ENCODE assay signal across 9 mouse cellular contexts in genomic region chr5:142583616-142584126, GRCm38 (mm10). TPM values are rescaled to one million over a fixed set of nuclear protein-coding genes. Genes with fewer than 3 reads are reported as not detected.
DNase-seq lines count a peak whose midpoint lies in the region; ATAC-seq and TF ChIP-seq lines count a peak whose summit lies in the region.
"Had no signal": no experiment of that assay in that cellular context is flagged by ENCODE, and none has a peak within 500 bp of the region (broad histone marks: within the 10 kb centered on the region; RNA-seq: fewer than 3 reads in every experiment).

No protein-coding gene starts in this region.

- ATAC-seq in forebrain, embryonic 15.5 days (replicated peaks), result peak; percentile 90

- peak; percentile 26 for DNase-seq in embryo, embryonic 11 days
- DNase-seq in embryo, embryonic 10.5 days (ENCODE audit: low spot score), result no peak
- DNase-seq in left cerebral cortex, adult 2 months (ENCODE audit: extremely low spot score in 1 of 2, low spot score in 2 of 2), result peak; percentile 52 to 67
- peak; percentile 49 for DNase-seq in right cerebral cortex, adult 18-20 months
- no peak for DNase-seq in B cell, adult 2 months
- DNase-seq in heart, adult 11 months, result no peak
- no peak for DNase-seq in thymus, postnatal 10 days (ENCODE audit: low spot score in 2 of 2)

- peaks cover 36% of the 10 kb centered on the region for H3K4me1 ChIP-seq in forebrain, embryonic 15.5 days

- H3K4me3 ChIP-seq in forebrain, embryonic 15.5 days, result no peak overlapping the region
- no peak overlapping the region for H3K4me3 ChIP-seq in left cerebral cortex, adult 2 months

- H3K9me3 ChIP-seq in forebrain, embryonic 15.5 days, result no peaks in the 10 kb centered on the region

- peak overlapping the region; percentile 33 for H3K4me2 ChIP-seq in forebrain, embryonic 15.5 days (replicated peaks)

- 0 out of 2 replicates have a peak overlapping the region, but pooled peaks have one; percentile 15 for H3K9ac ChIP-seq in forebrain, embryonic 15.5 days (replicated peaks)

- H3K27ac ChIP-seq in forebrain, embryonic 15.5 days (replicated peaks), result peak overlapping the region; percentile 84
- peak overlapping the region; percentile 63 for H3K27ac ChIP-seq in left cerebral cortex, adult 2 months
- H3K27ac ChIP-seq: kidney, postnatal 0 days had no signal

- peaks cover 2% of the 10 kb centered on the region; the same call in 1 of the 2 replicates for H3K36me3 ChIP-seq in forebrain, embryonic 15.5 days

- H3K27me3 ChIP-seq in forebrain, embryonic 15.5 days, result no peaks in the 10 kb centered on the region

- intact Hi-C loops in left cerebral cortex, adult 2 months (cut with DNase I), result no loop called here

- 8% methylated on average over 14 of the region's 14 CpGs for WGBS in forebrain, embryonic 15.5 days

- no peak; the same call in 1 of the 2 replicates for TF ChIP-seq CTCF in left cerebral cortex, adult 2 months (IDR thresholded peaks at IDR 0.05)

RNA-seq across cellular contexts. Expression of gene Mmd2, which starts 24.9 kb away (rescaled TPM):
- 76.8 and 79.9 TPM in 2 replicates for polyA plus RNA-seq in forebrain, embryonic 15.5 days (2015; fragmentation: Nextera tagmentation; extraction: Ambion mirVana)
- total RNA-seq in left cerebral cortex, adult 2 months (2021), result 100 to 1,000 TPM; 103 to 104 TPM

RNA-seq across cellular contexts. Expression of gene Radil, which starts 32.8 kb away (rescaled TPM):
- 11.0 and 14.4 TPM in 2 replicates for polyA plus RNA-seq in forebrain, embryonic 15.5 days (2015; fragmentation: Nextera tagmentation; extraction: Ambion mirVana)
- total RNA-seq in left cerebral cortex, adult 2 months (2021), result 10 to 100 TPM; 19.5 to 20.4 TPM

RNA-seq across cellular contexts. Expression of gene Wipi2, which starts 43.8 kb away (rescaled TPM):
- polyA plus RNA-seq in forebrain, embryonic 15.5 days (2015; fragmentation: Nextera tagmentation; extraction: Ambion mirVana), result 48.8 and 51.0 TPM in 2 replicates
- total RNA-seq in left cerebral cortex, adult 2 months (2021), result 100 to 1,000 TPM in 1 of 2 experiments, 10 to 100 TPM in 1; 99.7 to 102 TPM

RNA-seq across cellular contexts. Expression of gene Papolb, which starts 53.8 kb away (rescaled TPM):
- 0.08 and 0.15 TPM in 2 replicates for polyA plus RNA-seq in forebrain, embryonic 15.5 days (2015; fragmentation: Nextera tagmentation; extraction: Ambion mirVana)
- under 1 TPM; 0.77 to 0.96 TPM for total RNA-seq in left cerebral cortex, adult 2 months (2021)

Comparison
In these comparisons a context has a peak if more than half of its experiments do, and no peak if none do; other contexts are left out.
1. DNase-seq: peak in embryo, embryonic 11 days (single experiment), left cerebral cortex, adult 2 months (2 of 2) and right cerebral cortex, adult 18-20 months (single experiment); none in embryo, embryonic 10.5 days (single experiment), B cell, adult 2 months (0 of 2), heart, adult 11 months (single experiment) and thymus, postnatal 10 days (0 of 2).